Mouse (Mus musculus) kidney, postnatal 0 days (tissue): Measurements from ENCODE around the gene 2010300C02Rik. TPM values are rescaled to one million over a fixed set of nuclear protein-coding genes. Genes with fewer than 3 reads are reported as not detected.
"Not testable (repeated sequence)": the region's sequence is repeated elsewhere in the genome, so short reads cannot be mapped to it uniquely, and the experiment has no call there.

Experiments used
- ATAC-seq: fragments of 200-750 bp; cut with Nextera tagmentation; replicated peaks from 2 replicates; pipeline ENCODE4 v1.8.0; 2017; ENCODE audit warnings: low read depth, moderate number of reproducible peaks, moderate TSS enrichment, moderate library complexity; ENCODE audit not compliant: low FRiP score
- DNase-seq: peaks from one replicate; pipeline ENCODE4 v3.0.0-alpha.2; 2016; ENCODE audit warnings: low spot score
- H3K27ac ChIP-seq: fragments of 300-500 bp; sonication (generic); 2 replicates; pipeline ENCODE4 v1.5.1; 2014; ENCODE audit warnings: mild to moderate bottlenecking
- H3K27me3 ChIP-seq: fragments of 300-500 bp; sonication (generic); 2 replicates; pipeline ENCODE4 v1.6.1; 2014; ENCODE audit warnings: low read length, mixed read lengths; ENCODE audit not compliant: insufficient read depth
- H3K36me3 ChIP-seq: fragments of 300-500 bp; sonication (generic); 2 replicates; pipeline ENCODE4 v1.6.1; 2014; ENCODE audit warnings: low read length, mixed read lengths; ENCODE audit not compliant: insufficient read depth
- H3K4me1 ChIP-seq: fragments of 300-500 bp; sonication (generic); replicated peaks from 2 replicates; pipeline ENCODE4 v1.6.1; 2014; ENCODE audit warnings: antibody characterized with exemption, low read length, mixed read lengths; ENCODE audit not compliant: insufficient read depth
- H3K4me2 ChIP-seq: fragments of 300-500 bp; sonication (generic); 2 replicates; pipeline ENCODE4 v1.6.1; 2014; ENCODE audit warnings: mild to moderate bottlenecking, low read length, moderate library complexity, mixed read lengths
- H3K4me3 ChIP-seq: fragments of 300-500 bp; sonication (generic); replicated peaks from 2 replicates; pipeline ENCODE4 v1.5.1; 2014; ENCODE audit warnings: low read depth, low read length
- H3K9ac ChIP-seq: fragments of 300-500 bp; sonication (generic); 2 replicates; pipeline ENCODE4 v1.6.1; 2014; ENCODE audit warnings: low read depth, low read length
- H3K9me3 ChIP-seq: fragments of 300-500 bp; sonication (generic); replicated peaks from 2 replicates; pipeline ENCODE4 v1.6.1; 2016; ENCODE audit warnings: low read length, inconsistent platforms, mixed read lengths
- CTCF ChIP-seq: IDR thresholded peaks from 2 replicates; pipeline ENCODE4 v1.5.1; 2016; ENCODE audit warnings: antibody characterized with exemption, low read depth, mild to moderate bottlenecking, moderate library complexity
- WGBS: fragments of 180-500 bp; shearing (Covaris S2); extraction: QIAGEN DNeasy Blood & Tissue Kit; methylation state at CpG from one replicate; pipeline ENCODE4 v1.1.7; 2014; 5-methylcytosine and 5-hydroxymethylcytosine counted together
- polyA plus RNA-seq: library from polyadenylated mRNA; unstranded; fragments of >200 nt; fragmentation: Nextera tagmentation; extraction: Ambion mirVana; gene quantifications from 2 replicates; pipeline ENCODE4 v1.2.1, GENCODE M21; 2015

2010300C02Rik gene
- polyA plus RNA-seq, 1 experiment from 2014 or later, result 2.4 TPM

- no peak overlapping the region for H3K4me2 ChIP-seq
- H3K36me3 ChIP-seq, result no peaks in the 10 kb centered on the region
- H3K4me3 ChIP-seq, result no peak overlapping the region
- ATAC-seq, result no peak
- no peaks in the 10 kb centered on the region for H3K27me3 ChIP-seq
- H3K9me3 ChIP-seq, result no peaks in the 10 kb centered on the region
- no peak for DNase-seq
- 66% methylated on average over 15 of the region's 15 CpGs for WGBS
- no peak overlapping the region for H3K27ac ChIP-seq
- no peak for TF ChIP-seq CTCF
- no peak overlapping the region for H3K9ac ChIP-seq
- H3K4me1 ChIP-seq, result peaks cover 6% of the 10 kb centered on the region; the same call in 1 of the 2 replicates
These were observed 105.8 kb downstream of the 2010300C02Rik start for GRCm38 (mm10) chr1:37614130-37614529.

GRCm38 (mm10) chr1:37611032-37611431 is 108.9 kb downstream of the 2010300C02Rik start:
- ATAC-seq (no peak), DNase-seq (no peak)
- Histone ChIP-seq H3K4me1 (peaks cover 6% of the 10 kb centered on the region; the same call in 1 of the 2 replicates), H3K27ac (no peak overlapping the region), H3K36me3 (no peaks in the 10 kb centered on the region), H3K4me2 (no peak overlapping the region), H3K27me3 (no peaks in the 10 kb centered on the region), H3K9me3 (no peaks in the 10 kb centered on the region), H3K9ac (no peak overlapping the region), H3K4me3 (no peak overlapping the region)
- 62% methylated on average over 6 of the region's 6 CpGs for WGBS
- no peak for TF ChIP-seq CTCF

- Histone ChIP-seq H3K9me3 (no peaks in the 10 kb centered on the region), H3K4me2 (no peak overlapping the region), H3K4me1 (0 out of 2 replicates have a peak, but pooled peaks cover 6% of the 10 kb centered on the region), H3K9ac (no peak overlapping the region), H3K36me3 (no peaks in the 10 kb centered on the region), H3K4me3 (no peak overlapping the region), H3K27ac (no peak overlapping the region), H3K27me3 (no peaks in the 10 kb centered on the region)
- no peak for TF ChIP-seq CTCF
- DNase-seq (no peak), ATAC-seq (no peak)
- 43% methylated on average over 4 of the region's 4 CpGs for WGBS
These were observed 109.6 kb downstream of the 2010300C02Rik start for GRCm38 (mm10) chr1:37610242-37610641.

DNA sequence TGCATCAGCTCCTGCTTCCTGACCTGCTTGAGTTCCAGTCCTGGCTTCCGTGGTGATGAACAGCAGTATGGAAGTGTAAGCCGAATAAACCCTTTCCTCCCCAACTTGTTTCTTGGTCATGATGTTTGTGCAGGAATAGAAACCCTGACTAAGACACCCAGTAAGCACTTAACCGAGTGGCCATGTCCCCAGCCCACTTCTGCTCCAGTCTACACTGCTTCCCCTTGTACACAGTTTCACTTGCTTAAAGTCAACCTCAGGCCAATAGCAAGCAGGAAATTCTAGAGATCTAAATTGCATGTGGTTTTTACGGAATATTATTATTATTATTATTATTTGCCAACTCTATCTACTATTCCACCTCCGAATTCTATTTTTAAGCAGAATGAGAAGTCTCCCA is 114.2 kb downstream of the 2010300C02Rik start:
- not testable (repeated sequence) for H3K36me3 ChIP-seq, H3K4me2 ChIP-seq, H3K9ac ChIP-seq, H3K4me3 ChIP-seq, H3K27ac ChIP-seq, H3K9me3 ChIP-seq, H3K4me1 ChIP-seq, ATAC-seq, H3K27me3 ChIP-seq, DNase-seq
- WGBS, result 86% methylated on average over 3 of the region's 5 CpGs

- WGBS, result 81% methylated on average over 10 of the region's 10 CpGs
- no peak overlapping the region for H3K9ac ChIP-seq
- ATAC-seq, result no peak; the same call in 1 of the 2 replicates
These were observed 116.7 kb downstream of the 2010300C02Rik start for GRCm38 (mm10) chr1:37603206-37603605.

GRCm38 (mm10) chr1:37602268-37602667 is 117.6 kb downstream of the 2010300C02Rik start:
- WGBS, result 80% methylated on average over 4 of the region's 4 CpGs
- ATAC-seq, result no peak
- TF ChIP-seq CTCF, result no peak
- no peak overlapping the region for H3K27ac ChIP-seq
- H3K27me3 ChIP-seq, result no peaks in the 10 kb centered on the region
- no peaks in the 10 kb centered on the region for H3K9me3 ChIP-seq
- H3K4me3 ChIP-seq, result no peak overlapping the region
- H3K4me1 ChIP-seq, result no peaks in the 10 kb centered on the region
- no peak overlapping the region for H3K9ac ChIP-seq
- no peak for DNase-seq
- H3K36me3 ChIP-seq, result no peaks in the 10 kb centered on the region
- no peak overlapping the region for H3K4me2 ChIP-seq

More at GRCm38 (mm10) chr1:37603206-37603605, 116.7 kb downstream of the 2010300C02Rik start:
- no peaks in the 10 kb centered on the region for H3K4me1 ChIP-seq
- no peak overlapping the region for H3K4me2 ChIP-seq
- TF ChIP-seq CTCF, result no peak
- no peak overlapping the region for H3K27ac ChIP-seq
- no peaks in the 10 kb centered on the region for H3K9me3 ChIP-seq
- no peaks in the 10 kb centered on the region for H3K36me3 ChIP-seq
- H3K27me3 ChIP-seq, result no peaks in the 10 kb centered on the region
- DNase-seq, result no peak
- no peak overlapping the region for H3K4me3 ChIP-seq

DNA sequence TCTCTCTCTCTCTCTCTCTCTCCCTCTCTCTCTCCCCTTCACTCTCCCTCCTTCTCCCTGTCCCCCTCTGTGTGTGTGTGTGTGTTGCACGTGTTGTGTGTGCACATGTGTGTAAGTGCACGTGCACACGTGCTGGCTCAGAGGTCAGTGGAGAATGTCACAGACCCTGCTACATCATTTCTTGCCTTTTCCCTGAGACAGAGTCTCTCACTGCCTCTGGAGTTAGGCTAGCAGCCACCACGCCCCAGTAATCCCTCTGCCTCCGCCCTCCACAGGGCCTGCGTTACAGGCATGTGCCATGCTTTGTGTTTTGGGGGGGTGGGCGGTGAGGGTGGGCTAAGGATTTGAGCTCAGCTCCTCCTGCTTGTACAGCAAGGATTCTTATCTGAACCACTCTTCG is 118.4 kb downstream of the 2010300C02Rik start:
- ATAC-seq, result no peak

More for the DNA sequence above, 118.4 kb downstream of the 2010300C02Rik start:
- Histone ChIP-seq H3K36me3 (no peaks in the 10 kb centered on the region), H3K4me3 (no peak overlapping the region), H3K9ac (no peak overlapping the region), H3K27ac (no peak overlapping the region), H3K9me3 (no peaks in the 10 kb centered on the region), H3K4me2 (no peak overlapping the region), H3K27me3 (no peaks in the 10 kb centered on the region), H3K4me1 (no peaks in the 10 kb centered on the region)
- no peak for DNase-seq
- WGBS, result 83% methylated on average over 8 of the region's 8 CpGs
- no peak for TF ChIP-seq CTCF
